Mouse (Mus musculus) embryonic facial prominence, embryonic 11.5 days (tissue): ENCODE data around the gene Bcr. TPM values are rescaled to one million over a fixed set of nuclear protein-coding genes. Genes with fewer than 3 reads are reported as not detected.
A peak's percentile ranks its signal among the peaks of the same experiment; 100 is the strongest.

ENCODE experiments used
- ATAC-seq: fragments of 200-750 bp; cut with Nextera tagmentation; replicated peaks from 2 replicates; pipeline ENCODE4 v1.8.0; 2017; ENCODE audit warnings: low read depth; ENCODE audit not compliant: insufficient number of reproducible peaks, low FRiP score, low TSS enrichment
- DNase-seq: peaks from one replicate; pipeline ENCODE4 v3.0.0-alpha.2; 2015; ENCODE audit warnings: low spot score
- H3K27ac ChIP-seq: fragments of 300-500 bp; sonication (generic); replicated peaks from 2 replicates; pipeline ENCODE4 v1.5.1; 2014; ENCODE audit warnings: mild to moderate bottlenecking, low read depth, low read length, control low read depth
- H3K27me3 ChIP-seq: fragments of 300-500 bp; sonication (generic); 2 replicates; pipeline ENCODE4 v1.6.1; 2014; ENCODE audit warnings: mild to moderate bottlenecking, low read length, moderate library complexity, mixed read lengths; ENCODE audit not compliant: control insufficient read depth, insufficient read depth
- H3K36me3 ChIP-seq: fragments of 300-500 bp; sonication (generic); replicated peaks from 2 replicates; pipeline ENCODE4 v1.6.1; 2014; ENCODE audit warnings: low read depth, mild to moderate bottlenecking, low read length, moderate library complexity, mixed read lengths; ENCODE audit not compliant: control insufficient read depth, insufficient read depth
- H3K4me1 ChIP-seq: fragments of 300-500 bp; sonication (generic); 2 replicates; pipeline ENCODE4 v1.6.1; 2014; ENCODE audit warnings: low read length, mixed read lengths; ENCODE audit not compliant: control insufficient read depth, insufficient read depth
- H3K4me2 ChIP-seq: fragments of 300-500 bp; sonication (generic); 2 replicates; pipeline ENCODE4 v1.6.1; 2014; ENCODE audit warnings: low read depth, mild to moderate bottlenecking, control low read depth, low read length, moderate library complexity
- H3K4me3 ChIP-seq: fragments of 300-500 bp; sonication (generic); 2 replicates; pipeline ENCODE4 v1.5.1; 2014; ENCODE audit warnings: low read depth, low read length, control low read depth
- H3K9ac ChIP-seq: fragments of 300-500 bp; sonication (generic); replicated peaks from 2 replicates; pipeline ENCODE4 v1.6.1; 2014; ENCODE audit warnings: mild to moderate bottlenecking, control low read depth, low read length
- H3K9me3 ChIP-seq: fragments of 300-500 bp; sonication (generic); replicated peaks from 2 replicates; pipeline ENCODE4 v1.6.1; 2016; ENCODE audit warnings: mild to moderate bottlenecking, low read length, inconsistent platforms, mixed read lengths; ENCODE audit not compliant: control insufficient read depth
- WGBS: fragments of 180-500 bp; shearing (Covaris S2); extraction: QIAGEN DNeasy Blood & Tissue Kit; methylation state at CpG from one replicate; pipeline ENCODE4 v1.1.7; 2014; 5-methylcytosine and 5-hydroxymethylcytosine counted together
- polyA plus RNA-seq: library from polyadenylated mRNA; unstranded; fragments of >200 nt; fragmentation: Nextera tagmentation; extraction: Ambion mirVana; gene quantifications from 2 replicates; pipeline ENCODE4 v1.2.1, GENCODE M21; 2014

Bcr gene
- polyA plus RNA-seq, 1 experiment from 2014 or later = 10.3 TPM

- H3K27me3 ChIP-seq = no peaks in the 10 kb centered on the region
- no peak for ATAC-seq
- no peaks in the 10 kb centered on the region for H3K9me3 ChIP-seq
- H3K4me3 ChIP-seq = no peak overlapping the region
- H3K36me3 ChIP-seq = no peaks in the 10 kb centered on the region
- DNase-seq = no peak
- H3K4me2 ChIP-seq = no peak overlapping the region
- WGBS = 91% methylated on average over 9 of the region's 9 CpGs
- no peak overlapping the region for H3K9ac ChIP-seq
- no peaks in the 10 kb centered on the region; the same call in 1 of the 2 replicates for H3K4me1 ChIP-seq
- H3K27ac ChIP-seq = no peak overlapping the region
These were observed 53.2 kb downstream of the Bcr start for GRCm38 (mm10) chr10:75113620-75114019.

- H3K27ac ChIP-seq = no peak overlapping the region
- no peaks in the 10 kb centered on the region for H3K27me3 ChIP-seq
- H3K4me3 ChIP-seq = no peak overlapping the region
- no peaks in the 10 kb centered on the region for H3K36me3 ChIP-seq
- H3K9ac ChIP-seq = no peak overlapping the region
- H3K9me3 ChIP-seq = no peaks in the 10 kb centered on the region
- no peaks in the 10 kb centered on the region; the same call in 1 of the 2 replicates for H3K4me1 ChIP-seq
- WGBS = 76% methylated on average over 5 of the region's 5 CpGs
- ATAC-seq (no peak), DNase-seq (no peak)
- no peak overlapping the region for H3K4me2 ChIP-seq
These were observed 54.8 kb downstream of the Bcr start for GRCm38 (mm10) chr10:75115240-75115639.

GRCm38 (mm10) chr10:75116842-75117457 is 56.6 kb downstream of the Bcr start:
- 77% methylated on average over 7 of the region's 7 CpGs for WGBS
- ATAC-seq = 0 out of 2 replicates have a peak, but pooled peaks have one; percentile 37
- no peaks in the 10 kb centered on the region for H3K27me3 ChIP-seq
- no peaks in the 10 kb centered on the region for H3K9me3 ChIP-seq
- no peak overlapping the region for H3K4me3 ChIP-seq
- no peak overlapping the region for H3K27ac ChIP-seq
- DNase-seq = no peak
- no peak overlapping the region for H3K4me2 ChIP-seq
- no peaks in the 10 kb centered on the region for H3K36me3 ChIP-seq
- H3K9ac ChIP-seq = no peak overlapping the region
- no peaks in the 10 kb centered on the region; the same call in 1 of the 2 replicates for H3K4me1 ChIP-seq

GRCm38 (mm10) chr10:75118444-75118843 is 58.1 kb downstream of the Bcr start:
- H3K27me3 ChIP-seq = no peaks in the 10 kb centered on the region
- no peak overlapping the region for H3K4me3 ChIP-seq
- H3K4me2 ChIP-seq = no peak overlapping the region
- H3K27ac ChIP-seq = no peak overlapping the region
- no peaks in the 10 kb centered on the region; the same call in 1 of the 2 replicates for H3K4me1 ChIP-seq
- WGBS = 87% methylated on average over 6 of the region's 6 CpGs
- H3K9ac ChIP-seq = no peak overlapping the region
- H3K9me3 ChIP-seq = no peaks in the 10 kb centered on the region
- H3K36me3 ChIP-seq = no peaks in the 10 kb centered on the region
- ATAC-seq = no peak
- DNase-seq = no peak

- Histone ChIP-seq H3K27me3 (no peaks in the 10 kb centered on the region), H3K27ac (no peak overlapping the region), H3K36me3 (no peaks in the 10 kb centered on the region), H3K9me3 (no peaks in the 10 kb centered on the region), H3K4me1 (no peaks in the 10 kb centered on the region; the same call in 1 of the 2 replicates), H3K4me3 (no peak overlapping the region), H3K9ac (no peak overlapping the region), H3K4me2 (no peak overlapping the region)
- DNase-seq (no peak), ATAC-seq (no peak)
- 81% methylated on average over 3 of the region's 3 CpGs for WGBS
These were observed 59.0 kb downstream of the Bcr start for GRCm38 (mm10) chr10:75119396-75119795.

GRCm38 (mm10) chr10:75120176-75120575 is 59.8 kb downstream of the Bcr start:
- no peaks in the 10 kb centered on the region for H3K36me3 ChIP-seq
- WGBS = 89% methylated on average over 5 of the region's 5 CpGs
- H3K4me1 ChIP-seq = no peaks in the 10 kb centered on the region; the same call in 1 of the 2 replicates
- H3K27ac ChIP-seq = no peak overlapping the region
- DNase-seq (no peak), ATAC-seq (no peak)
- H3K4me2 ChIP-seq = no peak overlapping the region
- H3K9me3 ChIP-seq = no peaks in the 10 kb centered on the region
- H3K9ac ChIP-seq = no peak overlapping the region
- no peak overlapping the region for H3K4me3 ChIP-seq
- H3K27me3 ChIP-seq = no peaks in the 10 kb centered on the region

GRCm38 (mm10) chr10:75121028-75121427 is 60.6 kb downstream of the Bcr start:
- peak; percentile 25 for DNase-seq

GRCm38 (mm10) chr10:75125577-75125976 is 65.2 kb downstream of the Bcr start:
- ATAC-seq (no peak), DNase-seq (no peak)
- no peak overlapping the region for H3K4me3 ChIP-seq
- no peaks in the 10 kb centered on the region; the same call in 1 of the 2 replicates for H3K36me3 ChIP-seq
- H3K9ac ChIP-seq = no peak overlapping the region
- no peak overlapping the region for H3K4me2 ChIP-seq
- H3K27me3 ChIP-seq = no peaks in the 10 kb centered on the region
- no peaks in the 10 kb centered on the region; the same call in 1 of the 2 replicates for H3K4me1 ChIP-seq
- 72% methylated on average over 4 of the region's 4 CpGs for WGBS
- no peaks in the 10 kb centered on the region for H3K9me3 ChIP-seq
- H3K27ac ChIP-seq = no peak overlapping the region

More at GRCm38 (mm10) chr10:75121028-75121427, 60.6 kb downstream of the Bcr start:
- Histone ChIP-seq H3K4me2 (no peak overlapping the region), H3K4me1 (no peaks in the 10 kb centered on the region; the same call in 1 of the 2 replicates), H3K9ac (no peak overlapping the region), H3K9me3 (no peaks in the 10 kb centered on the region), H3K4me3 (no peak overlapping the region), H3K36me3 (no peaks in the 10 kb centered on the region; the same call in 1 of the 2 replicates), H3K27ac (no peak overlapping the region), H3K27me3 (no peaks in the 10 kb centered on the region)
- ATAC-seq = 0 out of 2 replicates have a peak, but pooled peaks have one; percentile 26
- whole genome bisulfite sequencing = 76% methylated on average over 5 of the region's 5 CpGs
